Mouse (Mus musculus): ENCODE results near the gene Ptov1. TPM values are rescaled to one million over a fixed set of nuclear protein-coding genes. Genes with fewer than 3 reads are reported as not detected.

Gene Ptov1
- polyA plus RNA-seq, 1 experiment from 2014 or later: 331 TPM

- ATAC-seq (ENCODE audit: low FRiP score) (no peak), DNase-seq (ENCODE audit: low spot score) (no peak)
- H3K4me2 ChIP-seq (replicated peaks; ENCODE audit: low read depth, low read length): peak overlapping the region; percentile 79
- peaks cover 17% of the 10 kb centered on the region; the same call in 1 of the 2 replicates for H3K36me3 ChIP-seq (ENCODE audit: control insufficient read depth, insufficient read depth, low read length)
- no peaks in the 10 kb centered on the region for H3K27me3 ChIP-seq (ENCODE audit: control insufficient read depth, insufficient read depth, low read length)
- H3K9ac ChIP-seq (ENCODE audit: low read depth, low read length): peak overlapping the region; percentile 100
- H3K27ac ChIP-seq (ENCODE audit: low read depth, low read length): no peak overlapping the region
- 81% methylated on average over 18 of the region's 19 CpGs for WGBS
- peaks cover 12% of the 10 kb centered on the region for H3K4me1 ChIP-seq (replicated peaks; ENCODE audit: control insufficient read depth, insufficient read depth, low read length)
- peak overlapping the region; percentile 98; the same call in 1 of the 2 replicates for H3K4me3 ChIP-seq (ENCODE audit: low read depth, low read length)
- no peaks in the 10 kb centered on the region for H3K9me3 ChIP-seq (ENCODE audit: control insufficient read depth, low read length)
Measured at GRCm38 (mm10) chr7:44867010-44867702, 2.4 kb downstream of the Ptov1 start.

GRCm38 (mm10) chr7:44866276-44867009 lies 3.1 kb downstream of the Ptov1 start:
- H3K4me1 ChIP-seq (replicated peaks; ENCODE audit: control insufficient read depth, insufficient read depth, low read length): peaks cover 12% of the 10 kb centered on the region
- H3K36me3 ChIP-seq (ENCODE audit: control insufficient read depth, insufficient read depth, low read length): peaks cover 17% of the 10 kb centered on the region; the same call in 1 of the 2 replicates
- no peak for DNase-seq (ENCODE audit: low spot score)
- no peak overlapping the region for H3K9ac ChIP-seq (ENCODE audit: low read depth, low read length)
- WGBS: 70% methylated on average over 15 of the region's 15 CpGs
- no peaks in the 10 kb centered on the region for H3K27me3 ChIP-seq (ENCODE audit: control insufficient read depth, insufficient read depth, low read length)
- ATAC-seq (ENCODE audit: low FRiP score): no peak
- H3K9me3 ChIP-seq (ENCODE audit: control insufficient read depth, low read length): no peaks in the 10 kb centered on the region
- no peak overlapping the region for H3K4me3 ChIP-seq (ENCODE audit: low read depth, low read length)
- H3K27ac ChIP-seq (ENCODE audit: low read depth, low read length): no peak overlapping the region
- H3K4me2 ChIP-seq (replicated peaks; ENCODE audit: low read depth, low read length): no peak overlapping the region; the same call in 1 of the 2 replicates

- Histone ChIP-seq H3K4me1 (replicated peaks; ENCODE audit: control insufficient read depth, insufficient read depth, low read length) (peaks cover 12% of the 10 kb centered on the region), H3K9ac (ENCODE audit: low read depth, low read length) (no peak overlapping the region), H3K27me3 (ENCODE audit: control insufficient read depth, insufficient read depth, low read length) (no peaks in the 10 kb centered on the region), H3K36me3 (ENCODE audit: control insufficient read depth, insufficient read depth, low read length) (peaks cover 17% of the 10 kb centered on the region; the same call in 1 of the 2 replicates), H3K4me3 (ENCODE audit: low read depth, low read length) (no peak overlapping the region), H3K27ac (ENCODE audit: low read depth, low read length) (no peak overlapping the region), H3K4me2 (replicated peaks; ENCODE audit: low read depth, low read length) (no peak overlapping the region), H3K9me3 (ENCODE audit: control insufficient read depth, low read length) (no peaks in the 10 kb centered on the region)
- ATAC-seq (ENCODE audit: low FRiP score): no peak
- no peak for DNase-seq (ENCODE audit: low spot score)
- WGBS: 85% methylated on average over 24 of the region's 24 CpGs
Measured at GRCm38 (mm10) chr7:44864595-44865542, 4.7 kb downstream of the Ptov1 start.

- ATAC-seq (ENCODE audit: low FRiP score): no peak
- no peak overlapping the region for H3K4me3 ChIP-seq (ENCODE audit: low read depth, low read length)
- H3K9me3 ChIP-seq (ENCODE audit: control insufficient read depth, low read length): no peaks in the 10 kb centered on the region
- no peak overlapping the region for H3K9ac ChIP-seq (ENCODE audit: low read depth, low read length)
- peaks cover 12% of the 10 kb centered on the region for H3K4me1 ChIP-seq (replicated peaks; ENCODE audit: control insufficient read depth, insufficient read depth, low read length)
- H3K4me2 ChIP-seq (replicated peaks; ENCODE audit: low read depth, low read length): no peak overlapping the region
- no peaks in the 10 kb centered on the region for H3K27me3 ChIP-seq (ENCODE audit: control insufficient read depth, insufficient read depth, low read length)
- peaks cover 17% of the 10 kb centered on the region; the same call in 1 of the 2 replicates for H3K36me3 ChIP-seq (ENCODE audit: control insufficient read depth, insufficient read depth, low read length)
- DNase-seq (ENCODE audit: low spot score): no peak
- no peak overlapping the region for H3K27ac ChIP-seq (ENCODE audit: low read depth, low read length)
- 88% methylated on average over 11 of the region's 11 CpGs for WGBS
Measured at GRCm38 (mm10) chr7:44863982-44864494, 5.5 kb downstream of the Ptov1 start.

- no peak overlapping the region for H3K4me3 ChIP-seq (ENCODE audit: low read depth, low read length)
- WGBS: 94% methylated on average over 14 of the region's 14 CpGs
Measured at GRCm38 (mm10) chr7:44863210-44863609, 6.4 kb downstream of the Ptov1 start.

GRCm38 (mm10) chr7:44862434-44862833 lies 7.2 kb downstream of the Ptov1 start:
- Histone ChIP-seq H3K9ac (ENCODE audit: low read depth, low read length) (no peak overlapping the region), H3K9me3 (ENCODE audit: control insufficient read depth, low read length) (no peaks in the 10 kb centered on the region), H3K4me1 (replicated peaks; ENCODE audit: control insufficient read depth, insufficient read depth, low read length) (peaks cover 9% of the 10 kb centered on the region), H3K36me3 (ENCODE audit: control insufficient read depth, insufficient read depth, low read length) (peaks cover 17% of the 10 kb centered on the region; the same call in 1 of the 2 replicates), H3K4me2 (replicated peaks; ENCODE audit: low read depth, low read length) (no peak overlapping the region), H3K27me3 (ENCODE audit: control insufficient read depth, insufficient read depth, low read length) (no peaks in the 10 kb centered on the region), H3K4me3 (ENCODE audit: low read depth, low read length) (no peak overlapping the region), H3K27ac (ENCODE audit: low read depth, low read length) (no peak overlapping the region)
- ATAC-seq (ENCODE audit: low FRiP score) (no peak), DNase-seq (ENCODE audit: low spot score) (no peak)
- 91% methylated on average over 8 of the region's 8 CpGs for WGBS

More at GRCm38 (mm10) chr7:44863210-44863609, 6.4 kb downstream of the Ptov1 start:
- H3K9ac ChIP-seq (ENCODE audit: low read depth, low read length): no peak overlapping the region
- no peaks in the 10 kb centered on the region for H3K9me3 ChIP-seq (ENCODE audit: control insufficient read depth, low read length)
- peaks cover 17% of the 10 kb centered on the region; the same call in 1 of the 2 replicates for H3K36me3 ChIP-seq (ENCODE audit: control insufficient read depth, insufficient read depth, low read length)
- no peak overlapping the region for H3K27ac ChIP-seq (ENCODE audit: low read depth, low read length)
- H3K27me3 ChIP-seq (ENCODE audit: control insufficient read depth, insufficient read depth, low read length): no peaks in the 10 kb centered on the region
- no peak for DNase-seq (ENCODE audit: low spot score)
- H3K4me1 ChIP-seq (replicated peaks; ENCODE audit: control insufficient read depth, insufficient read depth, low read length): peaks cover 11% of the 10 kb centered on the region
- no peak overlapping the region for H3K4me2 ChIP-seq (replicated peaks; ENCODE audit: low read depth, low read length)
- ATAC-seq (ENCODE audit: low FRiP score): no peak

- ATAC-seq (ENCODE audit: low FRiP score) (no peak), DNase-seq (ENCODE audit: low spot score) (no peak)
- Histone ChIP-seq H3K4me1 (replicated peaks; ENCODE audit: control insufficient read depth, insufficient read depth, low read length) (peaks cover 6% of the 10 kb centered on the region; the same call in 1 of the 2 replicates), H3K27ac (ENCODE audit: low read depth, low read length) (peak overlapping the region; percentile 47; the same call in 1 of the 2 replicates), H3K36me3 (ENCODE audit: control insufficient read depth, insufficient read depth, low read length) (peaks cover 17% of the 10 kb centered on the region; the same call in 1 of the 2 replicates), H3K27me3 (ENCODE audit: control insufficient read depth, insufficient read depth, low read length) (no peaks in the 10 kb centered on the region), H3K9ac (ENCODE audit: low read depth, low read length) (no peak overlapping the region), H3K4me2 (replicated peaks; ENCODE audit: low read depth, low read length) (no peak overlapping the region), H3K9me3 (ENCODE audit: control insufficient read depth, low read length) (no peaks in the 10 kb centered on the region), H3K4me3 (ENCODE audit: low read depth, low read length) (no peak overlapping the region)
- 82% methylated on average over 14 of the region's 14 CpGs for WGBS
Measured at GRCm38 (mm10) chr7:44861429-44861816, 8.2 kb downstream of the Ptov1 start.

Data from hindbrain, embryonic 11.5 days (tissue).